Mouse (Mus musculus): ENCODE measurements around the gene Slc12a6.

Gene Slc12a6

DNA sequence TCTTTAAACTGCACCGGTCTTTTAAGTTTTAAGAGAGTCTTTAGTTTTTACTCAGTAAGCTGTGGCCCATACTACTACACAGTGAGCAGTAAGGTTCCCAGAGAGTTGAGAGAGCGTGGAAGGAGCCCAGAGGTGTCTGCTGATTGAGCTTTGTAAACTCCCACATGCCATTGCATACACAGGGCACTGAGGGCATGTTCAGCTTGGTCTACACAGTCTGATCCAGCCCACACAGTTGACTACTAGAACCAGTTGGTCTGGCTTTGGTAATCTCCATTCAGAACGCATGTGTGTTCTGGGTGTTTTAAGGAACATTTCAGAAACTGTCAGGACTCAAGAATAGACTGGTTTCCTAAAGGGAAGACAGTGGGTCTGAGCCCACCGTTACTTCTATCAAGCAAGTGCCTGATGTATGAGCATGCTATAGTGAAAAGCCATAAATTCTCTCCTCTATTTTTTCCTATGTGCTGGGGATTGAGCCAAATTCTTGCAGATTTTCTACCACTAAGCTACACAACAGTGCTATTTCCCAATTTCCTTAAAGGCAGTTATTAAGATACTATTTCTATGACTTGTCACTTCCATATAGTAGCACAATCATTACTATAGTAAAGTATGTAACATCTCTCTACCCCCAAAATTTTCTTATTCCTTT, 125.8 kb downstream of the Slc12a6 start:
- DNase-seq (ENCODE audit: low read depth, low spot score): no peak

DNA sequence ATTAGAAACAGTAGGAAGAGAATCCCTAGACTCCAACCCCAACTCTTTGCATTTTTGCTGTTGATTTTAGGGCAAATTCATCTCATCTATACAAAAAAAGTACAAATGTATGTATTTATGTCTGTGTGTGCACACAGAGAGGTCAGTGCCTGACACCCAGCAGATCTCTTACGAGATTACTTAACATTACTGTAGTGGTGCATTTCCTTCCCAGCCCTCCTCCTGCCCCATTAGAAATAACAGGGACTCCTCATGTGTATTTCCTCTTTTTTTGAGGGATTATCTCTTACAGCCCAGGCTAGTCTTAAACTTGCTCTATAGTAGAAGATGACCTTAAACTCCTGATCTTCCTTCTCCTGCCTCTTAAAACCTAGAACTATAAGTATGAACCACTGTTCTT, 127.1 kb downstream of the Slc12a6 start:
- no peak for DNase-seq (ENCODE audit: low read depth, low spot score)

DNA sequence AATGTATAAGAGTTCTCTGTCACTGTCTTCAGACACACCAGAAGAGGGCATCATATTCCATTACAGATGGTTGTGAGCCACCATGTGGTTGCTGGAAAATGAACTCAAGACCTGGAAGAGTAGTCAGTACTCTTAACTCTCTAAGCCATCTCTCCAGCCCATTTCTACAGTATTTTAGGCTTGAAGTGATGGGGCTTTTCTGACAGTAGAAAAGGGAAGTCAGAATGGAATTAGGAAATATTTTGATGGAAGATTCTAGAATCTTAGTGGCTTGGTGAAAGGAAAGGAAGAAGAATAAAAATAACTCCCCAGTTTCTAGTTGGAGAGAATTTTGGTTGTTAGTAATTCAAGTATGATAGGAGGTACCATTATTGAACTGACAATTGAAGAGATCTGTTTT, 128.3 kb downstream of the Slc12a6 start:
- DNase-seq (ENCODE audit: low read depth, low spot score): no peak

DNA sequence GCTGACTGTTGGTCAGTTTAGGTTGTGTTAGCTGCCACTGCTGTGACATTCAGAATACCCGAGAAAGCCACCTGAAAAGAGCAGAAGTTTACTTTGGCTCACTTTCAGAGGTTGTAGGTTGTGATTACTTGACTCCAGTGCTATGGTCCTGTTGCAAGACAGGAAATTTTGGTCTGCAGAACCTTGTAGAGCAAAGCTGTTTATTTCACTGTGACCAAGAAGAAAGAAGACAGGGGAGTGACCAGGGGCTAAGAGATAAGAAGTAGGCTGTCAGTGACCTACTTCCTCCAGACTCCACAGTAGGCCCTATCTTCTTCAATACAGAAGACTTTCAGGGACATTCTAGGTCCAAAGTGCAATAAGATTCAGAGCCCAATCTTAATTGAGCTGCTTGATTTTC, 131.0 kb downstream of the Slc12a6 start:
- no peak for DNase-seq (ENCODE audit: low read depth, low spot score)

DNA sequence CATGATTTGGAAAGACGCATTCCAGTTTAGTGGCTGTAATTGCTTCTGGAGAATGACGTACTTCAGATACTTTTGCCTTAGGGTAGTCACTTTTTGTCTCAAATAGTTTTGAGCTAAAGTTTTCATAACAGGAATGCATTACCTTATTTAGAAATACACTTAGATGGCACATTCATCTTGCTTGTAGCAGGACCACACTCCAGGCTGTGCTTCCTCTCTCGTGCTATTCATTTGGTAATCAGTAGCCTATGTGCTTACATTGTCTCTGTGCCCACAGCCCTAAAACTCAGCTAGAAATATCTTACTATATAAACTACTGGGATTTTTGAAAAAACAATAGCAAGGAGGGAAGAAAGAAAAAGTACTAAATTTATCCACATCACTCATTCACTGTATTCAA, 141.4 kb downstream of the Slc12a6 start:
- no peak for DNase-seq (ENCODE audit: low read depth, low spot score)
